Mouse (Mus musculus): ENCODE measurements at regions not wholly inside any gene's neighbourhood (a gene's known extent, or its start where the extent isn't known, plus 50 kb on each side); places are given as distances from the start of the nearest gene placed in this dataset.

- peak; percentile 15 for DNase-seq (ENCODE audit: low read depth, low spot score)
Measured at GRCm38 (mm10) chr2:80717979-80718378, 100.9 kb downstream of the Nup35 start.

- no peak for DNase-seq (ENCODE audit: low read depth, low spot score)
Measured at GRCm38 (mm10) chr2:80724085-80724484, 107.0 kb downstream of the Nup35 start.

- DNase-seq (ENCODE audit: low read depth, low spot score), result no peak
Measured at GRCm38 (mm10) chr2:80731324-80731723, 114.3 kb downstream of the Nup35 start.

GRCm38 (mm10) chr2:80746737-80747136 lies 129.7 kb downstream of the Nup35 start:
- DNase-seq (ENCODE audit: low read depth, low spot score), result no peak

GRCm38 (mm10) chr2:80762013-80762612 lies 145.1 kb downstream of the Nup35 start:
- peak; percentile 50 for DNase-seq (ENCODE audit: low read depth, low spot score)

GRCm38 (mm10) chr2:80771176-80771575 lies 154.1 kb downstream of the Nup35 start:
- no peak for DNase-seq (ENCODE audit: low read depth, low spot score)

- no peak for DNase-seq (ENCODE audit: low read depth, low spot score)
Measured at GRCm38 (mm10) chr2:80772455-80772854, 155.4 kb downstream of the Nup35 start.

GRCm38 (mm10) chr2:80786370-80786769 lies 169.3 kb downstream of the Nup35 start:
- no peak for DNase-seq (ENCODE audit: low read depth, low spot score)

- DNase-seq (ENCODE audit: low read depth, low spot score), result no peak
Measured at GRCm38 (mm10) chr2:80793345-80794147, 176.5 kb downstream of the Nup35 start.

- no peak for DNase-seq (ENCODE audit: low read depth, low spot score)
Measured at GRCm38 (mm10) chr2:80794148-80794507, 177.1 kb downstream of the Nup35 start.

GRCm38 (mm10) chr2:80819268-80819667 lies 202.2 kb downstream of the Nup35 start:
- DNase-seq (ENCODE audit: low read depth, low spot score), result no peak

GRCm38 (mm10) chr2:80851056-80851455 lies 234.0 kb downstream of the Nup35 start:
- DNase-seq (ENCODE audit: low read depth, low spot score), result no peak

- DNase-seq (ENCODE audit: low read depth, low spot score), result no peak
Measured at GRCm38 (mm10) chr2:80855214-80855613, 238.2 kb downstream of the Nup35 start.

GRCm38 (mm10) chr2:80870046-80870445 lies 253.0 kb downstream of the Nup35 start:
- no peak for DNase-seq (ENCODE audit: low read depth, low spot score)

GRCm38 (mm10) chr2:80870458-80870857 lies 253.4 kb downstream of the Nup35 start:
- DNase-seq (ENCODE audit: low read depth, low spot score), result no peak

- no peak for DNase-seq (ENCODE audit: low read depth, low spot score)
Measured at GRCm38 (mm10) chr2:80871356-80871755, 254.3 kb downstream of the Nup35 start.

GRCm38 (mm10) chr2:80878437-80878836 lies 261.4 kb downstream of the Nup35 start:
- peak; percentile 40 for DNase-seq (ENCODE audit: low read depth, low spot score)

GRCm38 (mm10) chr2:80884231-80884630 lies 267.2 kb downstream of the Nup35 start:
- DNase-seq (ENCODE audit: low read depth, low spot score), result no peak

- DNase-seq (ENCODE audit: low read depth, low spot score), result peak; percentile 23
Measured at GRCm38 (mm10) chr2:80902050-80902449, 285.0 kb downstream of the Nup35 start.

GRCm38 (mm10) chr2:80913478-80913877 lies 296.4 kb downstream of the Nup35 start:
- no peak for DNase-seq (ENCODE audit: low read depth, low spot score)

GRCm38 (mm10) chr2:80945521-80945920 lies 328.5 kb downstream of the Nup35 start:
- DNase-seq (ENCODE audit: low read depth, low spot score), result no peak

- DNase-seq (ENCODE audit: low read depth, low spot score), result no peak
Measured at GRCm38 (mm10) chr2:80966766-80967165, 349.7 kb downstream of the Nup35 start.

GRCm38 (mm10) chr2:80967260-80967659 lies 350.2 kb downstream of the Nup35 start:
- no peak for DNase-seq (ENCODE audit: low read depth, low spot score)
